Mouse (Mus musculus) erythroblast, embryonic 14.5 days (primary cell): Measurements from ENCODE around the gene Wdr81. TPM values are rescaled to one million over a fixed set of nuclear protein-coding genes. Genes with fewer than 3 reads are reported as not detected.
A peak's percentile ranks its signal among the peaks of the same experiment; 100 is the strongest.
"Not testable (repeated sequence)": the region's sequence is repeated elsewhere in the genome, so short reads cannot be mapped to it uniquely, and the experiment has no call there.

Experiments used
- H3K27me3 ChIP-seq: 2 replicates; pipeline ENCODE4 v1.6.1; 2012; ENCODE audit warnings: inconsistent platforms; ENCODE audit not compliant: control insufficient read depth
- H3K36me3 ChIP-seq: 2 replicates; pipeline ENCODE4 v1.6.1; 2012; ENCODE audit warnings: mild to moderate bottlenecking, inconsistent platforms; ENCODE audit not compliant: control insufficient read depth
- H3K4me1 ChIP-seq: 2 replicates; pipeline ENCODE4 v1.6.1; 2012; ENCODE audit warnings: inconsistent platforms; ENCODE audit not compliant: control insufficient read depth
- H3K4me3 ChIP-seq: replicated peaks from 2 replicates; pipeline ENCODE3; 2012; ENCODE audit warnings: moderate library complexity, mild to moderate bottlenecking, inconsistent platforms
- H3K9me3 ChIP-seq: 2 replicates; pipeline ENCODE4 v1.6.1; 2012; ENCODE audit warnings: low read length, inconsistent platforms, mixed read lengths; ENCODE audit not compliant: control insufficient read depth
- GATA1 ChIP-seq: IDR thresholded peaks from 2 replicates; pipeline ENCODE4 v1.6.1; 2012; ENCODE audit warnings: low read length, inconsistent platforms, mixed read lengths
- TAL1 ChIP-seq: IDR thresholded peaks from 3 replicates; pipeline ENCODE4 v1.6.1; 2012; ENCODE audit warnings: low read length, inconsistent platforms, mixed read lengths
- polyA plus RNA-seq: library from polyadenylated mRNA; stranded (reverse); fragments of >175 nt; gene quantifications from 2 replicates; pipeline ENCODE4 v1.2.3, GENCODE M21; 2012

Wdr81 gene
- polyA plus RNA-seq, 1 experiment: 11.2 TPM

GRCm38 (mm10) chr11:75456440-75456871 lies 1.9 kb upstream of the Wdr81 start:
- Histone ChIP-seq H3K4me1 (peaks cover 90% of the 10 kb centered on the region), H3K27me3 (no peaks in the 10 kb centered on the region), H3K9me3 (peaks cover 25% of the 10 kb centered on the region), H3K36me3 (peaks cover 30% of the 10 kb centered on the region), H3K4me3 (no peak overlapping the region)
- no peak for TF ChIP-seq TAL1
- TF ChIP-seq GATA1: no peak

- Histone ChIP-seq H3K36me3 (peaks cover 35% of the 10 kb centered on the region), H3K9me3 (peaks cover 30% of the 10 kb centered on the region), H3K4me1 (peaks cover 93% of the 10 kb centered on the region)
- H3K27me3 ChIP-seq, H3K4me3 ChIP-seq: not testable (repeated sequence)
Observed at GRCm38 (mm10) chr11:75455971-75456370, 1.5 kb upstream of the Wdr81 start.

- Histone ChIP-seq H3K27me3 (no peaks in the 10 kb centered on the region), H3K36me3 (peaks cover 43% of the 10 kb centered on the region), H3K4me3 (peak overlapping the region; percentile 70), H3K9me3 (peaks cover 32% of the 10 kb centered on the region), H3K4me1 (peaks cover 93% of the 10 kb centered on the region)
- TF ChIP-seq TAL1: no peak
- no peak for TF ChIP-seq GATA1
Observed at GRCm38 (mm10) chr11:75455041-75455736, 672 bp upstream of the Wdr81 start.

- H3K4me3 ChIP-seq: peak overlapping the region; percentile 70
- H3K4me1 ChIP-seq: peaks cover 93% of the 10 kb centered on the region
- peaks cover 32% of the 10 kb centered on the region for H3K9me3 ChIP-seq
- H3K36me3 ChIP-seq: peaks cover 61% of the 10 kb centered on the region
- no peaks in the 10 kb centered on the region for H3K27me3 ChIP-seq
- TF ChIP-seq GATA1 (no peak), TAL1 (no peak)
Observed at GRCm38 (mm10) chr11:75452812-75453557, 1.5 kb downstream of the Wdr81 start.

- Histone ChIP-seq H3K9me3 (peaks cover 32% of the 10 kb centered on the region), H3K27me3 (no peaks in the 10 kb centered on the region), H3K4me3 (peak overlapping the region; percentile 66), H3K4me1 (peaks cover 95% of the 10 kb centered on the region), H3K36me3 (peaks cover 70% of the 10 kb centered on the region)
- no peak for TF ChIP-seq GATA1
- TF ChIP-seq TAL1: no peak
Observed at GRCm38 (mm10) chr11:75452081-75452480, 2.4 kb downstream of the Wdr81 start.

GRCm38 (mm10) chr11:75450936-75451335 lies 3.6 kb downstream of the Wdr81 start:
- peaks cover 81% of the 10 kb centered on the region for H3K36me3 ChIP-seq
- no peaks in the 10 kb centered on the region for H3K27me3 ChIP-seq
- peak overlapping the region; percentile 66 for H3K4me3 ChIP-seq
- TF ChIP-seq GATA1: no peak
- no peak for TF ChIP-seq TAL1
- peaks cover 32% of the 10 kb centered on the region for H3K9me3 ChIP-seq
- H3K4me1 ChIP-seq: peaks cover 96% of the 10 kb centered on the region

GRCm38 (mm10) chr11:75450304-75450908 lies 4.1 kb downstream of the Wdr81 start:
- Histone ChIP-seq H3K4me1 (peaks cover 97% of the 10 kb centered on the region), H3K9me3 (peaks cover 32% of the 10 kb centered on the region), H3K36me3 (peaks cover 87% of the 10 kb centered on the region), H3K4me3 (peak overlapping the region; percentile 66), H3K27me3 (no peaks in the 10 kb centered on the region)
- TF ChIP-seq GATA1: peak; percentile 72
- TF ChIP-seq TAL1: peak; percentile 45; the same call in 2 of the 3 replicates

- Histone ChIP-seq H3K36me3 (peaks cover 90% of the 10 kb centered on the region), H3K27me3 (no peaks in the 10 kb centered on the region), H3K9me3 (peaks cover 32% of the 10 kb centered on the region), H3K4me3 (peak overlapping the region; percentile 66), H3K4me1 (peaks cover 97% of the 10 kb centered on the region)
- TF ChIP-seq TAL1 (peak; percentile 51; the same call in 2 of the 3 replicates), GATA1 (peak; percentile 82)
Observed at GRCm38 (mm10) chr11:75449695-75450094, 4.8 kb downstream of the Wdr81 start.

- H3K36me3 ChIP-seq: peaks cover 96% of the 10 kb centered on the region
- H3K27me3 ChIP-seq: no peaks in the 10 kb centered on the region
- H3K4me3 ChIP-seq: peak overlapping the region; percentile 66
- H3K9me3 ChIP-seq: peaks cover 28% of the 10 kb centered on the region
- peaks cover 97% of the 10 kb centered on the region for H3K4me1 ChIP-seq
- TF ChIP-seq TAL1: no peak
- no peak for TF ChIP-seq GATA1
Observed at GRCm38 (mm10) chr11:75448575-75448974, 5.9 kb downstream of the Wdr81 start.
